Mouse (Mus musculus): ENCODE data around the gene Txndc2. TPM values are rescaled to one million over a fixed set of nuclear protein-coding genes. Genes with fewer than 3 reads are reported as not detected.

Txndc2 gene
- polyA plus RNA-seq, 1 experiment = not detected

GRCm38 (mm10) chr17:65675985-65676384 is 34.0 kb upstream of the Txndc2 start:
- TF ChIP-seq POLR2A (IDR thresholded peaks at IDR 0.05; ENCODE audit: extremely low read depth, insufficient read depth, low read length) = no peak
- no peak for TF ChIP-seq CTCF (IDR thresholded peaks at IDR 0.05; ENCODE audit: extremely low read depth, insufficient read depth, low read length)
- Histone ChIP-seq H3K4me1 (ENCODE audit: control insufficient read depth, insufficient read depth, low read length) (no peaks in the 10 kb centered on the region), H3K27ac (ENCODE audit: insufficient read depth, low read length) (no peak overlapping the region), H3K4me3 (ENCODE audit: insufficient read depth, low read length) (no peak overlapping the region)

- no peak overlapping the region for H3K27ac ChIP-seq (ENCODE audit: insufficient read depth, low read length)
- no peaks in the 10 kb centered on the region for H3K4me1 ChIP-seq (ENCODE audit: control insufficient read depth, insufficient read depth, low read length)
- no peak overlapping the region for H3K4me3 ChIP-seq (ENCODE audit: insufficient read depth, low read length)
- TF ChIP-seq POLR2A (IDR thresholded peaks at IDR 0.05; ENCODE audit: extremely low read depth, insufficient read depth, low read length) (no peak), CTCF (IDR thresholded peaks at IDR 0.05; ENCODE audit: extremely low read depth, insufficient read depth, low read length) (no peak)
These were observed 32.8 kb upstream of the Txndc2 start for GRCm38 (mm10) chr17:65674710-65675171.

- no peak for TF ChIP-seq POLR2A (IDR thresholded peaks at IDR 0.05; ENCODE audit: extremely low read depth, insufficient read depth, low read length)
- no peak for TF ChIP-seq CTCF (IDR thresholded peaks at IDR 0.05; ENCODE audit: extremely low read depth, insufficient read depth, low read length)
- H3K27ac ChIP-seq (ENCODE audit: insufficient read depth, low read length) = no peak overlapping the region
- no peaks in the 10 kb centered on the region for H3K4me1 ChIP-seq (ENCODE audit: control insufficient read depth, insufficient read depth, low read length)
- no peak overlapping the region for H3K4me3 ChIP-seq (ENCODE audit: insufficient read depth, low read length)
These were observed 31.0 kb upstream of the Txndc2 start for GRCm38 (mm10) chr17:65672926-65673325.

GRCm38 (mm10) chr17:65669061-65669460 is 27.1 kb upstream of the Txndc2 start:
- Histone ChIP-seq H3K4me3 (ENCODE audit: insufficient read depth, low read length) (no peak overlapping the region), H3K27ac (ENCODE audit: insufficient read depth, low read length) (no peak overlapping the region), H3K4me1 (ENCODE audit: control insufficient read depth, insufficient read depth, low read length) (no peaks in the 10 kb centered on the region)
- TF ChIP-seq CTCF (IDR thresholded peaks at IDR 0.05; ENCODE audit: extremely low read depth, insufficient read depth, low read length) (no peak), POLR2A (IDR thresholded peaks at IDR 0.05; ENCODE audit: extremely low read depth, insufficient read depth, low read length) (no peak)

- no peak overlapping the region for H3K4me3 ChIP-seq (ENCODE audit: insufficient read depth, low read length)
- H3K4me1 ChIP-seq (ENCODE audit: control insufficient read depth, insufficient read depth, low read length) = no peaks in the 10 kb centered on the region
- no peak for TF ChIP-seq POLR2A (IDR thresholded peaks at IDR 0.05; ENCODE audit: extremely low read depth, insufficient read depth, low read length)
- TF ChIP-seq CTCF (IDR thresholded peaks at IDR 0.05; ENCODE audit: extremely low read depth, insufficient read depth, low read length) = no peak
- H3K27ac ChIP-seq (ENCODE audit: insufficient read depth, low read length) = no peak overlapping the region
These were observed 25.8 kb upstream of the Txndc2 start for GRCm38 (mm10) chr17:65667792-65668191.

GRCm38 (mm10) chr17:65666388-65667161 is 24.6 kb upstream of the Txndc2 start:
- TF ChIP-seq POLR2A (IDR thresholded peaks at IDR 0.05; ENCODE audit: extremely low read depth, insufficient read depth, low read length) (no peak), CTCF (IDR thresholded peaks at IDR 0.05; ENCODE audit: extremely low read depth, insufficient read depth, low read length) (no peak)
- Histone ChIP-seq H3K4me3 (ENCODE audit: insufficient read depth, low read length) (no peak overlapping the region), H3K27ac (ENCODE audit: insufficient read depth, low read length) (no peak overlapping the region), H3K4me1 (ENCODE audit: control insufficient read depth, insufficient read depth, low read length) (no peaks in the 10 kb centered on the region)

GRCm38 (mm10) chr17:65665786-65666387 is 23.9 kb upstream of the Txndc2 start:
- H3K4me1 ChIP-seq (ENCODE audit: control insufficient read depth, insufficient read depth, low read length) = no peaks in the 10 kb centered on the region

GRCm38 (mm10) chr17:65663329-65664078 is 21.5 kb upstream of the Txndc2 start:
- TF ChIP-seq POLR2A (IDR thresholded peaks at IDR 0.05; ENCODE audit: extremely low read depth, insufficient read depth, low read length) (no peak), CTCF (IDR thresholded peaks at IDR 0.05; ENCODE audit: extremely low read depth, insufficient read depth, low read length) (no peak)
- H3K27ac ChIP-seq (ENCODE audit: insufficient read depth, low read length) = no peak overlapping the region
- peaks cover under 1% of the 10 kb centered on the region; the same call in 1 of the 2 replicates for H3K4me1 ChIP-seq (ENCODE audit: control insufficient read depth, insufficient read depth, low read length)
- H3K4me3 ChIP-seq (ENCODE audit: insufficient read depth, low read length) = no peak overlapping the region

More at GRCm38 (mm10) chr17:65665786-65666387, 23.9 kb upstream of the Txndc2 start:
- Histone ChIP-seq H3K27ac (ENCODE audit: insufficient read depth, low read length) (no peak overlapping the region), H3K4me3 (ENCODE audit: insufficient read depth, low read length) (no peak overlapping the region)
- TF ChIP-seq POLR2A (IDR thresholded peaks at IDR 0.05; ENCODE audit: extremely low read depth, insufficient read depth, low read length) (no peak), CTCF (IDR thresholded peaks at IDR 0.05; ENCODE audit: extremely low read depth, insufficient read depth, low read length) (no peak)

GRCm38 (mm10) chr17:65662662-65663061 is 20.7 kb upstream of the Txndc2 start:
- peaks cover 6% of the 10 kb centered on the region for H3K4me1 ChIP-seq (ENCODE audit: control insufficient read depth, insufficient read depth, low read length)
- H3K27ac ChIP-seq (ENCODE audit: insufficient read depth, low read length) = no peak overlapping the region
- TF ChIP-seq CTCF (IDR thresholded peaks at IDR 0.05; ENCODE audit: extremely low read depth, insufficient read depth, low read length) = no peak
- TF ChIP-seq POLR2A (IDR thresholded peaks at IDR 0.05; ENCODE audit: extremely low read depth, insufficient read depth, low read length) = no peak
- H3K4me3 ChIP-seq (ENCODE audit: insufficient read depth, low read length) = no peak overlapping the region
